Mouse (Mus musculus) hindbrain, embryonic 16.5 days (tissue): ENCODE measurements around the gene 9130023H24Rik. TPM values are rescaled to one million over a fixed set of nuclear protein-coding genes. Genes with fewer than 3 reads are reported as not detected.
A peak's percentile ranks its signal among the peaks of the same experiment; 100 is the strongest.

ENCODE experiments used
- ATAC-seq: fragments of 200-750 bp; cut with Nextera tagmentation; 2 replicates; pipeline ENCODE4 v1.8.0; 2017; ENCODE audit warnings: moderate TSS enrichment, moderate library complexity
- H3K27ac ChIP-seq: fragments of 300-500 bp; sonication (generic); 2 replicates; pipeline ENCODE4 v1.5.1; 2014; ENCODE audit warnings: low read depth, mild to moderate bottlenecking, control low read depth, low read length, moderate library complexity
- H3K27me3 ChIP-seq: fragments of 300-500 bp; sonication (generic); replicated peaks from 2 replicates; pipeline ENCODE4 v1.6.1; 2014; ENCODE audit warnings: low read length; ENCODE audit not compliant: control insufficient read depth, insufficient read depth
- H3K36me3 ChIP-seq: fragments of 300-500 bp; sonication (generic); 2 replicates; pipeline ENCODE4 v1.6.1; 2014; ENCODE audit warnings: mild to moderate bottlenecking, low read length, moderate library complexity, mixed read lengths; ENCODE audit not compliant: control insufficient read depth, insufficient read depth
- H3K4me1 ChIP-seq: fragments of 300-500 bp; sonication (generic); 2 replicates; pipeline ENCODE4 v1.6.1; 2014; ENCODE audit warnings: low read depth, low read length; ENCODE audit not compliant: control insufficient read depth, insufficient read depth
- H3K4me2 ChIP-seq: fragments of 300-500 bp; sonication (generic); 2 replicates; pipeline ENCODE4 v1.6.1; 2014; ENCODE audit warnings: mild to moderate bottlenecking, low read length, control low read depth, moderate library complexity
- H3K4me3 ChIP-seq: fragments of 300-500 bp; sonication (generic); 2 replicates; pipeline ENCODE4 v1.5.1; 2014; ENCODE audit warnings: mild to moderate bottlenecking, low read length, control low read depth, moderate library complexity
- H3K9ac ChIP-seq: fragments of 300-500 bp; sonication (generic); 2 replicates; pipeline ENCODE4 v1.6.1; 2014; ENCODE audit warnings: low read depth, mild to moderate bottlenecking, control low read depth, low read length, moderate library complexity
- H3K9me3 ChIP-seq: fragments of 300-500 bp; sonication (generic); 2 replicates; pipeline ENCODE4 v1.6.1; 2014; ENCODE audit warnings: mild to moderate bottlenecking, low read length, moderate library complexity; ENCODE audit not compliant: control insufficient read depth
- WGBS: fragments of 180-500 bp; shearing (Covaris S2); extraction: QIAGEN DNeasy Blood & Tissue Kit; methylation state at CpG from one replicate; pipeline ENCODE4 v1.1.7; 2014; 5-methylcytosine and 5-hydroxymethylcytosine counted together
- polyA plus RNA-seq: library from polyadenylated mRNA; unstranded; fragments of >200 nt; fragmentation: Nextera tagmentation; extraction: Ambion mirVana; gene quantifications from 2 replicates; pipeline ENCODE4 v1.2.1, GENCODE M21; 2015

The 9130023H24Rik gene
- polyA plus RNA-seq, 1 experiment from 2014 or later, result 6.3 TPM

DNA sequence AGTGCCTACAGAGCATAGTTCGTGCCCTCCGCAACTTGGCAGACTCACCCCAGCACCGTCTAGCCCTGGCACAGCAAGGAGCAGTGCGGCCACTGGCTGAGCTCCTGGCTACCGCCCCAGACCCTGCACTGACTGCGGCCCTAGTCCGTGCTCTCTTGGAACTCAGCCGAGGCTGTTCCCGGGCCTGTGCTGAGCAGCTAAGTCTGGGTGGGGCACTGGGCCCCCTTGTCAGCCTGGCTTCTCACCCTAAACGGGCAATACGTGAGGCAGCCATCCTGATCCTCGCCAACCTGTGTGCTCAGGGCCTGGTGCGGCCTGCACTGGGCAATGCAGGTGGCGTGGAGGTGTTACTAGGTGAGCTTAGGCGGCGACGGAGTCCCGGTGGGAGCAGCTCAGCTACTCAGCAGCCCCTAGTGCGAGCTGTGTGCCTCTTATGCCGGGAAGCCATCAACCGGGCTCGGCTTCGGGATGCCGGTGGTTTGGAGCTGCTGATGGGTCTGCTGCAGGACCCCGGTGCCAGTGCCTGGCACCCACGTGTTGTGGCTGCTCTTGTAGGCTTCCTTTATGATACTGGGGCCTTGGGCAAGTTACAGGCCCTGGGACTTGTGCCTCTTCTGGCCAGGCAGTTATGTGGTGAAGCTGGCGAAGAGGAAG, 2.4 kb upstream of the 9130023H24Rik start:
- 90% methylated on average over 27 of the region's 27 CpGs for WGBS

DNA sequence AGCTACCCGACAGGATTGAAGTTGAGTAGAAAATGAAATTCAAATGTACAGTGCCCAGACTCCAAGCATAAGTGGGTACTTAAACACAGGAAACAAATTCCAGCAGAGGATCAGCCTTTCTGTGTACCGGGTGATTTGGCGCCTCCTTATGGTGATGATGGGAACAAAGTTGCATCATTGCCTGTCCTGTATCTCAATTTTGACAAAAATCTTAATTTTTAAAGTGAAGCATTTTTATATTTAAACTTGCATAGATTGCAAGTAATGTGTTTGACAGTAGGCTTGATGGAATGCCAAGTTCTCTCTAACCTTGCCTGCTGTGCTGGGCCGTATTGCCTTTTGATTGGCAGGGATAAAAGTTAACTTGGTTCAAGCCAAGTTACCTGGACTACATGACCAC, 1.2 kb upstream of the 9130023H24Rik start:
- Histone ChIP-seq H3K4me1 (peaks cover 24% of the 10 kb centered on the region), H3K27ac (peak overlapping the region; percentile 99)
- ATAC-seq, result no peak

More for the DNA sequence above, 2.4 kb upstream of the 9130023H24Rik start:
- Histone ChIP-seq H3K9ac (peak overlapping the region; percentile 35), H3K4me3 (no peak overlapping the region), H3K4me2 (no peak overlapping the region), H3K27me3 (no peaks in the 10 kb centered on the region), H3K9me3 (no peaks in the 10 kb centered on the region), H3K27ac (no peak overlapping the region), H3K36me3 (peaks cover 15% of the 10 kb centered on the region), H3K4me1 (peaks cover 24% of the 10 kb centered on the region)
- no peak for ATAC-seq

GRCm38 (mm10) chr7:128237593-128237926, 271 bp downstream of the 9130023H24Rik start:
- 0% methylated on average over 24 of the region's 25 CpGs for WGBS
- Histone ChIP-seq H3K9ac (peak overlapping the region; percentile 91), H3K4me2 (peak overlapping the region; percentile 91), H3K4me3 (peak overlapping the region; percentile 78), H3K36me3 (peaks cover 9% of the 10 kb centered on the region; the same call in 1 of the 2 replicates), H3K27me3 (no peaks in the 10 kb centered on the region), H3K9me3 (no peaks in the 10 kb centered on the region), H3K27ac (peak overlapping the region; percentile 99), H3K4me1 (peaks cover 24% of the 10 kb centered on the region)
- no peak for ATAC-seq

More for the DNA sequence above, 1.2 kb upstream of the 9130023H24Rik start:
- Histone ChIP-seq H3K27me3 (no peaks in the 10 kb centered on the region), H3K36me3 (peaks cover 13% of the 10 kb centered on the region; the same call in 1 of the 2 replicates), H3K4me3 (peak overlapping the region; percentile 78), H3K4me2 (peak overlapping the region; percentile 78), H3K9ac (no peak overlapping the region; the same call in 1 of the 2 replicates), H3K9me3 (no peaks in the 10 kb centered on the region)
- WGBS, result 24% methylated on average over 4 of the region's 4 CpGs

DNA sequence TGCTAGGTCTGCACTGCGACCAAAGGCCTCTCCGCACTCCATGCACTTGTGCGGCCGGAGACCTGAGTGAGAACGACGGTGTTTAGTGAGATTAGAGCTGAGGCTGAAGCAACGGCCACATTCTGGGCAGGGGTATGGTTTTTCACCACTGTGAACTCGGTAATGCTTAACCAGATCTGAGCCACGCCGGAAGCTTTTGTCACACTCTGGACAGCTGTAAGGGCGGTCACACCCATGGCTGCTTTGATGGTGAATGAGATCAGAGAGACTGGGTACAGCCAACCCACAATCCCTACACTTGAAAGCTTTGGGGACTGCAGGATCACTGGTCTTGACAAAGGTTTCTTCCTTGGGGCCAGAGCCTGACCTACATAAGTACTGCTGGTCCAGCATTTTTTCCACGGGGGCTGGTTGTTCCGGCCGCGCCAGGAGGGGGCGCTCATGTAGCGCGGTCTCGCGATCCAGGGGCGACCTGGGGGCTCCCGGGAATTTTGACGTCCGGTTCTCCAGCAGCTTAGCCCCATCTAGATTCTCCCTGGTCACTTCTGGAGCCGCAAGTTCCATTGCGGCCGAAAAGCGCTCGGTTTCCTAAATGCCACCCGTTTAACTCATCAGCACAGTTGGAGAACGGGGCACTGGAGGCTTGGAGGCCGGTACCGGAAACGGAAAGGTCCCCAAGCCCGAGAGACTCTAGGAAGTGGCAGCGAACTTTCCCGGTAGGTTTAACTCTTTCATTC, 807 bp downstream of the 9130023H24Rik start, which contains the start of gene Armc5:
Armc5 (plus strand) TSS at position 487 of the 737 bp plus-strand sequence.
- H3K36me3 ChIP-seq, result peaks cover 7% of the 10 kb centered on the region; the same call in 1 of the 2 replicates
- H3K4me3 ChIP-seq, result peak within 1 kb of the TSS; percentile 78
- peak within 1 kb of the TSS; percentile 99 for H3K27ac ChIP-seq
- no peaks in the 10 kb centered on the region for H3K9me3 ChIP-seq
- peaks cover 24% of the 10 kb centered on the region for H3K4me1 ChIP-seq
- no peak for ATAC-seq
- H3K4me2 ChIP-seq, result peak within 1 kb of the TSS; percentile 91
- H3K9ac ChIP-seq, result peak within 1 kb of the TSS; percentile 91
- 25% methylated on average over 37 of the region's 37 CpGs for WGBS
- no peaks in the 10 kb centered on the region for H3K27me3 ChIP-seq

- no peak for ATAC-seq
- no peaks in the 10 kb centered on the region for H3K27me3 ChIP-seq
- H3K4me1 ChIP-seq, result peaks cover 24% of the 10 kb centered on the region
- H3K4me3 ChIP-seq, result no peak overlapping the region
- H3K27ac ChIP-seq, result peak overlapping the region; percentile 99; the same call in 1 of the 2 replicates
- peaks cover 7% of the 10 kb centered on the region; the same call in 1 of the 2 replicates for H3K36me3 ChIP-seq
- 0 out of 2 replicates have a peak overlapping the region, but pooled peaks have one; percentile 4 for H3K9ac ChIP-seq
- no peaks in the 10 kb centered on the region for H3K9me3 ChIP-seq
- H3K4me2 ChIP-seq, result no peak overlapping the region
- WGBS, result 95% methylated on average over 13 of the region's 13 CpGs
Observed at GRCm38 (mm10) chr7:128236426-128236825, 1.4 kb downstream of the 9130023H24Rik start.

GRCm38 (mm10) chr7:128235481-128235880, 2.4 kb downstream of the 9130023H24Rik start:
- H3K36me3 ChIP-seq, result peaks cover 5% of the 10 kb centered on the region; the same call in 1 of the 2 replicates
- no peak overlapping the region for H3K4me3 ChIP-seq
- H3K4me1 ChIP-seq, result peaks cover 20% of the 10 kb centered on the region
- 96% methylated on average over 1 of the region's 1 CpGs for WGBS
- no peak overlapping the region for H3K27ac ChIP-seq
- no peak overlapping the region for H3K9ac ChIP-seq
- no peaks in the 10 kb centered on the region for H3K27me3 ChIP-seq
- no peaks in the 10 kb centered on the region for H3K9me3 ChIP-seq
- no peak overlapping the region for H3K4me2 ChIP-seq
- ATAC-seq, result no peak

GRCm38 (mm10) chr7:128234796-128235195, 3.0 kb downstream of the 9130023H24Rik start:
- Histone ChIP-seq H3K36me3 (no peaks in the 10 kb centered on the region; the same call in 1 of the 2 replicates), H3K4me3 (no peak overlapping the region), H3K9ac (no peak overlapping the region), H3K9me3 (no peaks in the 10 kb centered on the region), H3K27me3 (no peaks in the 10 kb centered on the region), H3K4me1 (peaks cover 15% of the 10 kb centered on the region), H3K4me2 (no peak overlapping the region), H3K27ac (no peak overlapping the region)
- 94% methylated on average over 2 of the region's 2 CpGs for WGBS
- no peak for ATAC-seq

DNA sequence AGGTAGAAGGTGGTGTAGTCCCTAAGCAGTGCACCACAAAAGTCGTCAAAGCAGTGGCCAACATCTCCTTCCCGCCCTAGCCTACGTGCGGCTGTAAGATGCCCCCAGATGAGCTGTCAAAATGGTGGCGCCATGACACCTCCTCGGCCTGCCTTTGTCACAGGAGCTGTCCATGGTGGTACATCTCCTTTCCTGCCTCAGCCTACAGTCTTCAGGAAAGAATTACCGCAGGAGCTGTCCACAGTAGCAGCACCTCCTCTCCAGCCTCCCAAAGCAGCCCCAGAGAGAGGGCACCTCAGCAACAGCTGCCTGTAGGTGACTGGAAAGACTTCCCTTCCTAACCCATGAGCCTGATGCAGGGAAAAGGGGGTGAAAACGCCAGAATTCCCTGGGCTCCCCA, 6.1 kb downstream of the 9130023H24Rik start:
- Histone ChIP-seq H3K36me3 (no peaks in the 10 kb centered on the region), H3K9ac (no peak overlapping the region), H3K9me3 (no peaks in the 10 kb centered on the region), H3K4me1 (peaks cover 3% of the 10 kb centered on the region), H3K4me2 (no peak overlapping the region), H3K27ac (no peak overlapping the region), H3K4me3 (no peak overlapping the region), H3K27me3 (no peaks in the 10 kb centered on the region)
- 46% methylated on average over 8 of the region's 8 CpGs for WGBS
- no peak for ATAC-seq

DNA sequence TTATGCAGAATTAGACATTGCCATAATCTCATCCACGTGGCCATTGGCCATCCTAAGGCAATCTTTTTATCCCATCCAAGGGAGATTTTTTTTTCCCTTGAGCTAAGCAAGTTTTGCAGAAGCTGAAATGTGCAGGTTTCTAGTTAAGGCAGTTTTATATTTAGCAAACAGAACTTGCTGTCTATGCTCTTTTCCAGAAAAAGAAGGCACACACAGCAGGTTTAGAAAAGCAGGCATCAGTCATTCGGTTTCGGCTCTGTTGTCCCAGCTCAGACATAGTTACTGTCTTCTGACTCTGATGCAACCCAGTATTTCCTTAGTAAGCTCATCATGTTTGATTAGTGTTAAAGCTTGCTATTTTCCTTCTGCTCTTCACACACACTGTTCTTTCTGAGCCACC, 16.9 kb downstream of the 9130023H24Rik start:
- Histone ChIP-seq H3K4me1 (no peaks in the 10 kb centered on the region), H3K9ac (no peak overlapping the region)
- WGBS, result 85% methylated on average over 3 of the region's 3 CpGs

More for the DNA sequence above, 16.9 kb downstream of the 9130023H24Rik start:
- Histone ChIP-seq H3K27ac (no peak overlapping the region), H3K4me3 (no peak overlapping the region), H3K36me3 (no peaks in the 10 kb centered on the region), H3K9me3 (no peaks in the 10 kb centered on the region), H3K27me3 (no peaks in the 10 kb centered on the region), H3K4me2 (no peak overlapping the region)
- ATAC-seq, result no peak
